18 mouse cellular contexts compared by ENCODE assay signal in genomic region chr7:49478886-49479285, GRCm38 (mm10).
DNase-seq lines count a peak whose midpoint lies in the region; ATAC-seq and TF ChIP-seq lines count a peak whose summit lies in the region.
"Had no signal": no experiment of that assay in that cellular context is flagged by ENCODE, and none has a peak within 500 bp of the region (broad histone marks: within the 10 kb centered on the region; RNA-seq: fewer than 3 reads in every experiment).

No protein-coding gene starts in this region.

- no peak overlapping the region for H3K4me3 ChIP-seq in heart, embryonic 12.5 days
- no peak overlapping the region for H3K4me3 ChIP-seq in heart, adult 2 months
- H3K4me3 ChIP-seq in liver, embryonic 13.5 days (replicated peaks): no peak overlapping the region
- H3K4me3 ChIP-seq in liver, embryonic 11.5 days (ENCODE audit: low read depth, low read length): no peak overlapping the region
- no peak overlapping the region for H3K4me3 ChIP-seq in embryonic facial prominence, embryonic 13.5 days
- H3K4me3 ChIP-seq in liver, postnatal 0 days (ENCODE audit: low read depth, low read length): no peak overlapping the region
- H3K4me3 ChIP-seq: hindbrain, embryonic 10.5 days had no signal

- no peak overlapping the region for H3K4me2 ChIP-seq in heart, embryonic 12.5 days
- H3K4me2 ChIP-seq in liver, embryonic 13.5 days: no peak overlapping the region
- H3K4me2 ChIP-seq in liver, embryonic 11.5 days: no peak overlapping the region
- no peak overlapping the region for H3K4me2 ChIP-seq in embryonic facial prominence, embryonic 13.5 days
- H3K4me2 ChIP-seq in liver, postnatal 0 days (ENCODE audit: low read depth, low read length): no peak overlapping the region

- WGBS in heart, embryonic 12.5 days: 37% methylated on average over 4 of the region's 4 CpGs
- WGBS in heart, adult 2 months: 63% methylated on average over 4 of the region's 4 CpGs
- WGBS in liver, embryonic 13.5 days (ENCODE audit: insufficient replicate concordance): 59% methylated on average over 4 of the region's 4 CpGs
- 64% methylated on average over 4 of the region's 4 CpGs for WGBS in liver, embryonic 11.5 days
- WGBS in embryonic facial prominence, embryonic 13.5 days: 75% methylated on average over 4 of the region's 4 CpGs
- WGBS in liver, postnatal 0 days (ENCODE audit: insufficient replicate concordance): 79% methylated on average over 4 of the region's 4 CpGs

- no peak for TF ChIP-seq POLR2A in heart, adult 2 months (IDR thresholded peaks at IDR 0.05; ENCODE audit: insufficient read depth, low read depth, low read length)

- TF ChIP-seq CTCF in heart, adult 2 months (IDR thresholded peaks at IDR 0.05): no peak
- no peak for TF ChIP-seq CTCF in liver, postnatal 0 days (IDR thresholded peaks at IDR 0.05; ENCODE audit: low read depth)

- H3K9me3 ChIP-seq in heart, embryonic 12.5 days (replicated peaks): no peaks in the 10 kb centered on the region
- no peaks in the 10 kb centered on the region for H3K9me3 ChIP-seq in liver, embryonic 13.5 days (replicated peaks)
- H3K9me3 ChIP-seq in liver, embryonic 11.5 days (ENCODE audit: control insufficient read depth, low read length): no peaks in the 10 kb centered on the region
- H3K9me3 ChIP-seq in embryonic facial prominence, embryonic 13.5 days: no peaks in the 10 kb centered on the region
- no peaks in the 10 kb centered on the region for H3K9me3 ChIP-seq in liver, postnatal 0 days (ENCODE audit: low read length)
- H3K9me3 ChIP-seq: hindbrain, embryonic 10.5 days had no signal

- DNase-seq in heart, adult 2 months: no peak
- DNase-seq in liver, embryonic 13.5 days: no peak
- DNase-seq in liver, embryonic 11.5 days (ENCODE audit: low spot score): no peak
- no peak for DNase-seq in liver, postnatal 0 days
- no peak for DNase-seq in gastrocnemius, adult 8-10 months (ENCODE audit: low spot score in 2 of 2)
- DNase-seq: adrenal gland, postnatal 10 days; B cell, adult 2 months; cerebellum, adult 11-12 months; cerebellum, postnatal 36 days; forebrain, postnatal 0 days; gastrocnemius, postnatal 14 days; kidney, adult 18-20 months; kidney, postnatal 14 days had no signal

- H3K36me3 ChIP-seq in heart, embryonic 12.5 days: no peaks in the 10 kb centered on the region
- no peaks in the 10 kb centered on the region for H3K36me3 ChIP-seq in heart, adult 2 months (ENCODE audit: control insufficient read depth, insufficient read depth, low read length)
- H3K36me3 ChIP-seq in liver, embryonic 13.5 days: 0 out of 2 replicates have a peak, but pooled peaks cover 2% of the 10 kb centered on the region
- H3K36me3 ChIP-seq in liver, embryonic 11.5 days (ENCODE audit: control insufficient read depth, insufficient read depth, low read length): no peaks in the 10 kb centered on the region
- no peaks in the 10 kb centered on the region for H3K36me3 ChIP-seq in embryonic facial prominence, embryonic 13.5 days
- H3K36me3 ChIP-seq in liver, postnatal 0 days (replicated peaks; ENCODE audit: insufficient read depth, low read length): peaks cover 3% of the 10 kb centered on the region; the same call in 1 of the 2 replicates

- H3K27me3 ChIP-seq in heart, embryonic 12.5 days (replicated peaks): no peaks in the 10 kb centered on the region
- no peaks in the 10 kb centered on the region for H3K27me3 ChIP-seq in heart, adult 2 months (ENCODE audit: control insufficient read depth, insufficient read depth, low read length)
- H3K27me3 ChIP-seq in liver, embryonic 13.5 days: no peaks in the 10 kb centered on the region
- no peaks in the 10 kb centered on the region; the same call in 1 of the 2 replicates for H3K27me3 ChIP-seq in liver, embryonic 11.5 days (replicated peaks; ENCODE audit: control insufficient read depth, insufficient read depth, low read length)
- H3K27me3 ChIP-seq in embryonic facial prominence, embryonic 13.5 days: no peaks in the 10 kb centered on the region
- no peaks in the 10 kb centered on the region for H3K27me3 ChIP-seq in liver, postnatal 0 days (ENCODE audit: insufficient read depth, low read length)

- peak overlapping the region; percentile 56 for H3K27ac ChIP-seq in heart, embryonic 12.5 days (ENCODE audit: poor library complexity, severe bottlenecking)
- H3K27ac ChIP-seq in heart, adult 2 months: no peak overlapping the region
- H3K27ac ChIP-seq in liver, embryonic 13.5 days: 0 out of 2 replicates have a peak overlapping the region, but pooled peaks have one; percentile 39
- no peak overlapping the region for H3K27ac ChIP-seq in liver, embryonic 11.5 days (ENCODE audit: low read depth, low read length)
- peak overlapping the region; percentile 33; the same call in 1 of the 2 replicates for H3K27ac ChIP-seq in embryonic facial prominence, embryonic 13.5 days
- H3K27ac ChIP-seq in liver, postnatal 0 days (ENCODE audit: low read depth): 0 out of 2 replicates have a peak overlapping the region, but pooled peaks have one; percentile 29
- H3K27ac ChIP-seq: hindbrain, embryonic 10.5 days; liver, embryonic 14.5 days had no signal

- H3K9ac ChIP-seq in heart, embryonic 12.5 days: 0 out of 2 replicates have a peak overlapping the region, but pooled peaks have one; percentile 22
- no peak overlapping the region for H3K9ac ChIP-seq in heart, adult 2 months (ENCODE audit: low read depth, low read length)
- no peak overlapping the region for H3K9ac ChIP-seq in liver, embryonic 13.5 days
- H3K9ac ChIP-seq in liver, embryonic 11.5 days (ENCODE audit: low read depth, low read length): no peak overlapping the region
- no peak overlapping the region for H3K9ac ChIP-seq in embryonic facial prominence, embryonic 13.5 days
- H3K9ac ChIP-seq in liver, postnatal 0 days (replicated peaks): no peak overlapping the region
- H3K9ac ChIP-seq: forebrain, postnatal 0 days; liver, embryonic 14.5 days had no signal

- ATAC-seq in heart, embryonic 12.5 days (ENCODE audit: insufficient number of reproducible peaks, low FRiP score): no peak
- ATAC-seq in liver, embryonic 13.5 days (ENCODE audit: low read depth): no peak
- ATAC-seq in liver, embryonic 11.5 days (replicated peaks; ENCODE audit: low FRiP score): no peak
- ATAC-seq in embryonic facial prominence, embryonic 13.5 days (ENCODE audit: insufficient number of reproducible peaks, insufficient read depth, low FRiP score, low TSS enrichment, low read depth): no peak
- ATAC-seq in liver, postnatal 0 days: no peak
- ATAC-seq: forebrain, postnatal 0 days; midbrain, embryonic 16.5 days had no signal

- no peak for TF ChIP-seq EP300 in heart, adult 2 months (IDR thresholded peaks at IDR 0.05; ENCODE audit: insufficient read depth, low read depth, low read length)
- TF ChIP-seq EP300 in liver, postnatal 0 days (IDR thresholded peaks at IDR 0.05; ENCODE audit: low read depth): no peak

- peaks cover 47% of the 10 kb centered on the region for H3K4me1 ChIP-seq in heart, embryonic 12.5 days (replicated peaks)
- H3K4me1 ChIP-seq in heart, adult 2 months (ENCODE audit: control insufficient read depth, insufficient read depth, low read length): no peaks in the 10 kb centered on the region
- peaks cover 12% of the 10 kb centered on the region for H3K4me1 ChIP-seq in liver, embryonic 13.5 days (replicated peaks)
- H3K4me1 ChIP-seq in liver, embryonic 11.5 days (replicated peaks; ENCODE audit: control insufficient read depth, insufficient read depth, low read length): peaks cover 11% of the 10 kb centered on the region
- H3K4me1 ChIP-seq in embryonic facial prominence, embryonic 13.5 days: peaks cover 40% of the 10 kb centered on the region
- H3K4me1 ChIP-seq in liver, postnatal 0 days (ENCODE audit: insufficient read depth): peaks cover 10% of the 10 kb centered on the region

- intact Hi-C loops in heart, adult 2 months (cut with DNase I): no loop called here

- no peaks in the 10 kb centered on the region for H3K79me2 ChIP-seq in heart, adult 2 months (replicated peaks; ENCODE audit: control insufficient read depth, insufficient read depth, low read length)

Comparison
In these comparisons a context has a peak if more than half of its experiments do, and no peak if none do; other contexts are left out.
1. H3K27ac ChIP-seq: peak in heart, embryonic 12.5 days (single experiment), liver, embryonic 13.5 days (single experiment), embryonic facial prominence, embryonic 13.5 days (single experiment) and liver, postnatal 0 days (single experiment); none in heart, adult 2 months (single experiment) and liver, embryonic 11.5 days (single experiment).